Mouse (Mus musculus) thymus, postnatal 0 days (tissue): ENCODE results near the gene Add2. TPM values are rescaled to one million over a fixed set of nuclear protein-coding genes. Genes with fewer than 3 reads are reported as not detected.
A peak's percentile ranks its signal among the peaks of the same experiment; 100 is the strongest.

ENCODE experiments used
- DNase-seq: peaks from one replicate; pipeline ENCODE4 v3.0.0-alpha.2; 2015; ENCODE audit warnings: low spot score
- polyA plus RNA-seq: library from polyadenylated mRNA; unstranded; fragments of >200 nt; fragmentation: Nextera tagmentation; extraction: Ambion mirVana; gene quantifications from 2 replicates; pipeline ENCODE4 v1.2.1, GENCODE M21; 2015

The Add2 gene
- polyA plus RNA-seq, 1 experiment from 2014 or later: 0.05 TPM

GRCm38 (mm10) chr6:86133882-86134281 lies 105.4 kb downstream of the Add2 start:
- peak; percentile 36 for DNase-seq

GRCm38 (mm10) chr6:86136206-86136605 lies 107.7 kb downstream of the Add2 start:
- no peak for DNase-seq

- no peak for DNase-seq
These were observed 112.8 kb downstream of the Add2 start for GRCm38 (mm10) chr6:86141284-86141683.

GRCm38 (mm10) chr6:86141820-86142219 lies 113.3 kb downstream of the Add2 start:
- peak; percentile 58 for DNase-seq

GRCm38 (mm10) chr6:86144986-86145385 lies 116.5 kb downstream of the Add2 start:
- DNase-seq: no peak

- peak; percentile 8 for DNase-seq
These were observed 120.0 kb downstream of the Add2 start for GRCm38 (mm10) chr6:86148518-86148917.

- no peak for DNase-seq
These were observed 120.5 kb downstream of the Add2 start for GRCm38 (mm10) chr6:86149001-86149400.

GRCm38 (mm10) chr6:86152676-86153075 lies 124.2 kb downstream of the Add2 start:
- DNase-seq: no peak

GRCm38 (mm10) chr6:86153436-86153990 lies 125.0 kb downstream of the Add2 start:
- DNase-seq: no peak

GRCm38 (mm10) chr6:86154006-86154405 lies 125.5 kb downstream of the Add2 start:
- no peak for DNase-seq

- no peak for DNase-seq
These were observed 126.0 kb downstream of the Add2 start for GRCm38 (mm10) chr6:86154481-86154880.

- DNase-seq: no peak
These were observed 129.1 kb downstream of the Add2 start for GRCm38 (mm10) chr6:86157253-86158234.

GRCm38 (mm10) chr6:86160878-86161277 lies 132.4 kb downstream of the Add2 start:
- no peak for DNase-seq

GRCm38 (mm10) chr6:86161586-86161985 lies 133.1 kb downstream of the Add2 start:
- DNase-seq: no peak

GRCm38 (mm10) chr6:86164028-86164427 lies 135.5 kb downstream of the Add2 start:
- no peak for DNase-seq

GRCm38 (mm10) chr6:86166426-86166825 lies 137.9 kb downstream of the Add2 start:
- DNase-seq: no peak

- DNase-seq: no peak
These were observed 139.4 kb downstream of the Add2 start for GRCm38 (mm10) chr6:86167851-86168250.

GRCm38 (mm10) chr6:86169166-86169565 lies 140.7 kb downstream of the Add2 start:
- DNase-seq: no peak
